Mouse (Mus musculus) testis, adult 2 months (tissue): Measurements from ENCODE around the gene Slc48a1. TPM values are rescaled to one million over a fixed set of nuclear protein-coding genes. Genes with fewer than 3 reads are reported as not detected.

ENCODE experiments used
- H3K27ac ChIP-seq: fragments of 200-500 bp; 2 replicates; pipeline ENCODE4 v1.5.1; 2012; ENCODE audit warnings: low read depth, low read length; ENCODE audit not compliant: control insufficient read depth, insufficient read depth
- H3K27me3 ChIP-seq: fragments of 200-500 bp; 2 replicates; pipeline ENCODE4 v1.6.1; 2012; ENCODE audit warnings: mild to moderate bottlenecking, low read length, moderate library complexity; ENCODE audit not compliant: control insufficient read depth, insufficient read depth
- H3K36me3 ChIP-seq: fragments of 200-500 bp; 2 replicates; pipeline ENCODE4 v1.6.1; 2012; ENCODE audit warnings: mild to moderate bottlenecking, low read length; ENCODE audit not compliant: control insufficient read depth, insufficient read depth
- H3K4me1 ChIP-seq: fragments of 200-500 bp; 2 replicates; pipeline ENCODE4 v1.6.1; 2012; ENCODE audit warnings: low read length; ENCODE audit not compliant: control insufficient read depth, insufficient read depth
- H3K4me3 ChIP-seq: fragments of 200-500 bp; 2 replicates; pipeline ENCODE4 v1.5.1; 2012; ENCODE audit warnings: low read depth, mild to moderate bottlenecking, low read length, moderate library complexity, mixed read lengths; ENCODE audit not compliant: control insufficient read depth
- CTCF ChIP-seq: fragments of 200-500 bp; IDR thresholded peaks from 2 replicates; pipeline ENCODE4 v1.5.1; 2012; ENCODE audit warnings: low read depth, mild to moderate bottlenecking, inconsistent platforms, low read length, moderate library complexity; ENCODE audit not compliant: control insufficient read depth, insufficient read depth, insufficient replicate concordance
- POLR2A ChIP-seq: fragments of 200-500 bp; IDR thresholded peaks from 2 replicates; pipeline ENCODE4 v1.6.1; 2012; ENCODE audit warnings: low read depth, mild to moderate bottlenecking, inconsistent platforms, low read length, moderate library complexity; ENCODE audit not compliant: control insufficient read depth
- polyA plus RNA-seq: library from polyadenylated mRNA; depleted of rRNA; stranded (reverse); fragments of >200 nt; gene quantifications from 2 replicates; pipeline ENCODE4 v1.2.3, GENCODE M21; 2012

Gene Slc48a1
- polyA plus RNA-seq, 1 experiment: 17.0 TPM

- Histone ChIP-seq H3K27ac (peak overlapping the region; percentile 43; the same call in 1 of the 2 replicates), H3K4me1 (peaks cover 8% of the 10 kb centered on the region), H3K4me3 (peak overlapping the region; percentile 84), H3K36me3 (no peaks in the 10 kb centered on the region), H3K27me3 (no peaks in the 10 kb centered on the region)
- TF ChIP-seq POLR2A (peak; percentile 66), CTCF (peak; percentile 67; the same call in 1 of the 2 replicates)
Observed at GRCm38 (mm10) chr15:97784092-97784559, 5.8 kb downstream of the Slc48a1 start.

- Histone ChIP-seq H3K4me3 (peak overlapping the region; percentile 84), H3K4me1 (peaks cover 9% of the 10 kb centered on the region), H3K27me3 (no peaks in the 10 kb centered on the region), H3K27ac (peak overlapping the region; percentile 43; the same call in 1 of the 2 replicates), H3K36me3 (no peaks in the 10 kb centered on the region)
- no peak for TF ChIP-seq POLR2A
- TF ChIP-seq CTCF: no peak
Observed at GRCm38 (mm10) chr15:97784561-97785161, 6.3 kb downstream of the Slc48a1 start.

DNA sequence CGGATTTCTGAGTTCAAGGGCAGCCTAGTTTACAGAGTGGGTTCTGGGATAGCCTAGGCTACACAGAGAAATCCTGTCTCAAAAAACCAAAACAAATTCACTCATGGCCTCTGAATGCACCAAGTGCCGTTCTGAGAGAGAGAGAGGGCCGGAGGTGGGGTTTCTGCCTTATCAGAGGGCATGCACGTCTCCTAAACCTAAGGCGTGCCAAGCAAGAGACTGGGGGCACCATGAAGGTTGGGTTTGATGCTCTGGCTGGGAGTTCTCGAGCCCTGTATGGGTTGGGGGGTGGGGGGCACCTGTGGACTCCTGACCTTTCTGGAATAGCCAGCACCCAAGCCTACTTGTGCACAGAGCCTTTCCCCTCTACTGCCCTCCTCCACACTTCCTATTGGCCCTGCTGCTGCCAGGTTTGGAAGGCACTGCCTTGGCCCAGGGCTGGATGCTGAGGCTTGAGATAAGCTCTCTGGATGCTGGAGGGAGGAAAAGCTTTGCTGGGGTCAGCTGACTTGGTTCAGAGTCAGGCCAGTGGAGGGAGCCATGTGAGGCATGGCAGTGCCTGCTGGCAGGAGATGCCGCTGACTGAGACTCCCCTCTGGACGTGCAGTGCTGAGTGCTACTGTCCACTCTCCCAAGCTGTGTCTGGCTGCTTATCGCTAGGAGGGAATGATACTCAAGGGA is 7.6 kb downstream of the Slc48a1 start:
- H3K27ac ChIP-seq: no peak overlapping the region
- H3K4me3 ChIP-seq: no peak overlapping the region
- H3K4me1 ChIP-seq: peaks cover 11% of the 10 kb centered on the region
- no peaks in the 10 kb centered on the region for H3K36me3 ChIP-seq
- H3K27me3 ChIP-seq: no peaks in the 10 kb centered on the region
- TF ChIP-seq POLR2A (no peak), CTCF (no peak)

GRCm38 (mm10) chr15:97786412-97787112 is 8.2 kb downstream of the Slc48a1 start:
- H3K36me3 ChIP-seq: no peaks in the 10 kb centered on the region
- H3K27me3 ChIP-seq: no peaks in the 10 kb centered on the region
- peaks cover 11% of the 10 kb centered on the region for H3K4me1 ChIP-seq
- H3K27ac ChIP-seq: no peak overlapping the region
- no peak for TF ChIP-seq POLR2A
- no peak for TF ChIP-seq CTCF
- no peak overlapping the region for H3K4me3 ChIP-seq

DNA sequence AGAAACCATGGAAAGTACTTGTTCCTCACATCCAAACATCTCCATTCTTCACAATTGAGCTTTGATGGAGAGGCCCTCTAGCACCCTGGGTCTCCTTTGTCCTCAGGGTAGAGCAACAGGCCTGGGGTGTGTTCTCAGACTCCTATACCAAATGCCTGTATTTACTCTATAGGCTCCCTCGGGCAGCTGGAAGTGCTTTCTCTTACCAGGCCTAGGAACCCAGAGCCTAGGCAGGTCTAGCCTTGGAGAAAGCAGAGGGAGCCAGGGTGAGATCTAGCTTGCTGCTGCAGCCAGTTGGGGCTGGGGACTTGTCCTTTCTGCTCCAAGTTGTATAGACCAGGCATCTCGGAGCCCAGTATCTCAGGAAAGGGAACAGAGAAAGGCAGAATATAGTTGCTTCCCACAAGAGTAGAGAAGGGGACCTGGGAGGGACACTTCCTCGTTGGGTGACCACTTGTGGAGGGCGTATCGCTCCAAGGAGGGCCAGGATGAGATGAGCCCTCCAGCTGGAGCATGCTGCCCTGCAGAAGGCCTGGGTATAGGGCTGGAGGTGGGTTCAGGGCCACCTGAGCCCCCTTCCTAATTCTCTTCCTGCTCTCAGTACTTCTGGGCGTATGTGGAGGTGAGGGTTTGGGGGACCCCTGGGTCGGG is 9.0 kb downstream of the Slc48a1 start:
- H3K27ac ChIP-seq: no peak overlapping the region; the same call in 1 of the 2 replicates
- H3K27me3 ChIP-seq: no peaks in the 10 kb centered on the region
- TF ChIP-seq CTCF (no peak), POLR2A (no peak)
- no peak overlapping the region for H3K4me3 ChIP-seq
- no peaks in the 10 kb centered on the region for H3K36me3 ChIP-seq
- peaks cover 11% of the 10 kb centered on the region for H3K4me1 ChIP-seq

GRCm38 (mm10) chr15:97787799-97788667 is 9.7 kb downstream of the Slc48a1 start:
- H3K36me3 ChIP-seq: no peaks in the 10 kb centered on the region
- no peak for TF ChIP-seq CTCF
- no peak for TF ChIP-seq POLR2A
- H3K4me1 ChIP-seq: peaks cover 11% of the 10 kb centered on the region
- H3K27ac ChIP-seq: no peak overlapping the region
- H3K4me3 ChIP-seq: no peak overlapping the region
- H3K27me3 ChIP-seq: no peaks in the 10 kb centered on the region
